Mouse (Mus musculus) kidney, postnatal 36 days (tissue): Measurements from ENCODE around the gene Hbq1a.
"Not testable (repeated sequence)": the region's sequence is repeated elsewhere in the genome, so short reads cannot be mapped to it uniquely, and the experiment has no call there.

Experiments
- DNase-seq, 2 experiments: peaks; one replicate each; pipeline ENCODE4 v3.0.0; 2021 to 2022; ENCODE audit warnings: mixed read lengths in 2 of 2

The Hbq1a gene

GRCm38 (mm10) chr11:32299865-32300264, at the start of gene Hbq1a:
TSS of gene Hbq1a (plus strand) at chr11:32300069.
- DNase-seq: peak; percentile 50 to 81

- no peak for DNase-seq
Observed at GRCm38 (mm10) chr11:32250880-32251763, 48.7 kb upstream of the Hbq1a start.

DNA sequence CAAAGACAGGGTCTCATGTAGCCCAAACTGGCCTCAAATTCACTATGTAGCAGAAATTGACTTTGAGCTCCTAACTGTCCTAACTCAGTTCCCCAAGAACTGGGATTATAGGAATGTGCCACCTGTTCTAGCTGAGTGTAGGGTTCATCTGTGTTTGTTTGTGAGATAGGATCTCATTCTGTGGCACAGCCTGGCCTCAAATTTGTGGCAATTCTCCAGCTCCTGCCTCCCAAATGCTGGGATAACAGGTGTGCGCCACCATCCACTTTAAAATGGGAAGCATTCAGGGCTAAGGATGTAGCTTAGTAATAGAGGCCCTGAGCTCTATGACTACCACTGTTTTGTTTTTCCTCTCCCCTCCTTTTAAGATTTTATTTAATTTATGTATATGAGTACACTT, 46.7 kb upstream of the Hbq1a start:
- no peak for DNase-seq

DNA sequence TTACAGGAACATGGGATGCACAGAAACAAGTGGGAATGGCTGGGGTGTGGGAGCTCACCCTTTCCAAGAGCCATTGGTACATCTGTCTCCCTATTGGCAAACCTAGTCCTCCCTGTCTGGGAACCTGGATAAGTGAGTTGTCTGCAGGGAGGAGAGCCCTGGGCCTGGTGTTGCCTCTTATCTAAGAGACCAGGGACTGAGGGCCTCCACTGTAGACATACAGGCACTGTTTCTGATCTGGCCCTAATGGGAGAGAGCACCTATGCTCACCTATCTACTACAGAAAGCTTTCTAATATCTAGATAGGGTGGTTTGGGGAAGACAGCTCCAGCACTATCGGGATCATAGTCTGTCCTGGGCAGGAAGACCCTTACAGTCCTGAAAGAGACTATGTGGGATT, 43.7 kb upstream of the Hbq1a start:
- no peak for DNase-seq

DNA sequence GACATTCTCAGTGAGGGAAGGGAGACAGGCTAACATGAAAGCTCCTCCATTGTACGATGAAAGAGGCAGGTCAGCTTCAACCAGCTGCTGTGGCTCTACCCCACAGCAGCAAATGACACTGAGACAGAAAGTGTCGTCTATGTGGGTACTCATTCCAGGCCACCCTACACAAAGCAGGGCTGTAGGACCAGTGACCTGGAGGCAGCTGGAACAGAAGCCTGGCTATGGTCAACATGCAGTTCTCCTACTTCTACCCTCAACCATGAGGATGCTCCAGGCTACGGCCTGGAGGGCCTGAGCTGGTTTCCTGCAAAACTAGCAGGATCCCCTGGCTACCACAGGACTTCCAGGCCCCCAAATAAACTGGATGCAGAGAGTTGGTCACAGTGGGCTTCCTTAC, 43.3 kb upstream of the Hbq1a start:
- no peak for DNase-seq

DNA sequence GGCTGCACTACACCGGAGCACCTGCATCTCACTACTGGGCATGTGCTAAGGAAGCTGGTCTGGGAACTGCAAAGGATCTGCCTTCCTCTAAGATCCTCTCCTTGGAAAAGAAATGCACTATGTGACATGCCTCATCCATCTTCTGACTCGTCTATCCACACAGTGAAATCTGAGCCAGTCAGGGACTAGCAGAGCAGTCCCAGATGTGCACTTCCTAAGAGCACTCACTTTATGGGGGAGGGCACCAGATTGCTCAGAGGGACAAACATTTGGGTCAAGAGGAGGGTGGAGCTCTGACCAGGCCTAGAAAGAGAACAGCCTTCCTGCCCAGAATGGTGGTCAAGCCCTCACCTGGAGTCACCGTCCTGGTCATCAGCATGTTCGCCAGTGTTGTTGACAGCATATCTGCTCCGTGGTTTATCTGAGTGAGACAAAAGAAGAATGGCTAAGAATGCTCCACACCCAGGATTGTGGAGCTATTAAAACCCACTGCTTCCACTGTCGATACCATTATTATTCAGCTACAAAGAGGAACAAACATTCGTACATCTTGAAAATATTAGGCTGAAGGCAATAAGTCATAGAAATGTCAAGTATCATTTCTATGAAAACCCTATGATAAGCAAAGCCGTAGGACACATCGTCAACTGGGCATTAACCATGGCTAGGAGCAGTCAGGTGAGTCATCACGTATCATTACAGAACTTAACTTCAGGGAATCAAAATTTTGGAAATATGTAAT, 37.0 kb upstream of the Hbq1a start:
- DNase-seq: no peak

GRCm38 (mm10) chr11:32265117-32265738, 34.6 kb upstream of the Hbq1a start:
- DNase-seq: no peak

DNA sequence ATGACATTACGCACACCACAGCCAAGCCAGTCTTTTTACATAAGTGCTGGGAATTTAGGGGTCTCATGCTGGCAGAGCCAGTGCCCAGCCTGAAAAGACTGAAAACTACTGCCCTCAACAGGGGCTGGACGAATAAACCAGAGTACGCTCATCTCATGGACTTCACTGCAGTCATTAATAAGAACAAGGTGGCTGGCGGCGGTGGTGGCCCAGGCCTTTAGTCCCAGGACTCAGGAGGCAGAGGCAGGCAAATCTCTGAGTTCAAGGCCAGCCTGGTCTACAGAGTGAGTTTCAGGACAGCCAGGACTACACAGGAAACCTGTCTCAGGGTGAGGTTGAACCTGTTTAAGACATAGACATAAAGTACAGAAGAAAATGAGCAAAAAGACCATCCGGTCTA, 33.7 kb upstream of the Hbq1a start:
- no peak for DNase-seq

DNA sequence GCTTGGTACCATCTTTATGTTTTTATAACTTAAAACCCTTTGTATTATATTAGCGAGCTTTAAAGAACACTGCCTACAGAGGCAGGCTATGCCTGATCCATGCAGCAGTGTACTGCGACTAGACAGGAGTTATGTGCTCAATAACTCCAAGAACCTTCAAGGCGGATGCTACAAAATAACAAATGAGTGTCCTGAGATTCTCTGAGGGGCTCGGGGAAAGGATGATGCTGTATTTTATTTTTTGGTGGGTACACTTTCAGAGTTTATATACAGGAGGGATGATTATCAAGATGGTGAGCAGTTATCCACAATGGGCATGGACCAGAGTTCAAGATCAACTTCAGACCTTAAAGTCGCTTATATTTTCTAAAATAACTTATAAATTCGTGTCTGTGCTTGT, 33.1 kb upstream of the Hbq1a start:
- no peak for DNase-seq

- peak; percentile 97 to 98 for DNase-seq
Observed at GRCm38 (mm10) chr11:32267188-32267884, 32.5 kb upstream of the Hbq1a start, which contains the start of gene Nprl3. TSS of gene Nprl3 (minus strand) at chr11:32267707.

- DNase-seq: no peak
Observed at GRCm38 (mm10) chr11:32267964-32268363, 31.9 kb upstream of the Hbq1a start.

DNA sequence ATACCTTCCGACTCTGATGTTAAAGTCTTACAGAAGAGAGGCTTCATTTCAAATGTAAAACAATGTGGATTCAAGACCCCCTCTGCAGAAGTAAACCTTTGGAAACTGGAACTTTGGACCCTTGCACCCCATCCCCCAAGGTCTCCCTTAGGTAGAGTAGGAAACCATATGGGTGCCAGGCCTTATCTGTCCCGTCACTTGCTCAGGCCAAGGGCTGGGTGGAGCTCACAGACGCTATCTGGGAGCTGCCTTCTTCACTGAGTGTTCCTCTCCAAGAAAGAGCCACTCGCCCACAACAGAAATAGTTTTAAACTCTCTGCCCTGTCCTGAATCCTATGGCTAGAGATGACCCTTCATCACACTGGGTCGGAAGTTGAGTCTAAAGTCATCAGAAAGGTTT, 30.9 kb upstream of the Hbq1a start:
- DNase-seq: no peak

- DNase-seq: no peak
Observed at GRCm38 (mm10) chr11:32271178-32271577, 28.7 kb upstream of the Hbq1a start.

- no peak for DNase-seq
Observed at GRCm38 (mm10) chr11:32276347-32276746, 23.5 kb upstream of the Hbq1a start, which contains the start of gene Hba-x. TSS of gene Hba-x (plus strand) at chr11:32276400.

- DNase-seq: no peak
Observed at GRCm38 (mm10) chr11:32277736-32278457, 22.0 kb upstream of the Hbq1a start.

- no peak for DNase-seq
Observed at GRCm38 (mm10) chr11:32278458-32278957, 21.4 kb upstream of the Hbq1a start.

DNA sequence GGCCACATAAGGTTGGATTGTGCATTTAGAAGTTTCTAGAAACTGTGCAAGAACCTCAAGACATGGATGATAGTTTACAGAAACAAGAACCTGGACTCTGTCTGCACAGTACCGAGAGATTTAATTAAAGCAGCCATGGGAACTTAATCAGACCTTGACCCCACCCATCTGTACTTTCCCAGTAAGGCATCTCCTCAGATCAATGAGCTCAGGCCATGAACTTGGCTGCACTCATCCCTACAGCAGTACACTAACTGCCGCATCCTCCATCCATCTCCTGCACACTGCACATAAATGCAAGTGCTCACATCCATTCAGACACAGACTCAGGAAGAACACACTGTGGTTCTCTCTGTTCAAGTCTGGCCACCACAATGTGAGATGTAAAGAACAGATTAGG, 19.2 kb upstream of the Hbq1a start:
- DNase-seq: no peak

GRCm38 (mm10) chr11:32281416-32282144, 18.3 kb upstream of the Hbq1a start:
- DNase-seq: no peak

GRCm38 (mm10) chr11:32283091-32283777, 16.6 kb upstream of the Hbq1a start, which contains the start of gene Hba-a1:
TSS of gene Hba-a1 (plus strand) at chr11:32283511.
- not testable (repeated sequence) for DNase-seq

DNA sequence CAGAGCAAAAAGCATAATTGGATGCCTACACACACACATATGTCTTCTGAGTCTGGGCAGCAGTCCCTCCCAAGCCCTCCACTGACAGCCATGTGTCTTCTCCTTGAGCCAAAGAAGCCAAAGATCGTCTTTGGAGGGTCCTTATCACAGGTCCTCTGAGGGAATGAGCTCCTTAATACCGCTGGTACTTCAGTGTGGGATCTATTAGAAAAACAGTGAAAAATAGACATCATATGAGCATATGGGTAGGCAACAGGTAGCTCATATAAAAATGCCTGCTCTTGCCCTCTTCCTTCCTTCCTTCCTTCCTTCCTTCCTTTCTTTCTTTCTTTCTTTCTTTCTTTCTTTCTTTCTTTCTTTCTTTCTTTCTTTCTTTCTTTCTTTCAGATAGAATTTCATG, 15.3 kb upstream of the Hbq1a start:
- not testable (repeated sequence) for DNase-seq
